Mouse (Mus musculus) heart, postnatal 0 days (tissue): ENCODE results near the gene Prdm15.

Source experiments
- CTCF ChIP-seq: IDR thresholded peaks from 2 replicates; pipeline ENCODE4 v1.5.1; 2016; ENCODE audit warnings: antibody characterized with exemption, control low read depth, low read depth
- EP300 ChIP-seq: IDR thresholded peaks from 2 replicates; pipeline ENCODE4 v1.6.1; 2016; ENCODE audit warnings: antibody characterized with exemption, low read depth

DNA sequence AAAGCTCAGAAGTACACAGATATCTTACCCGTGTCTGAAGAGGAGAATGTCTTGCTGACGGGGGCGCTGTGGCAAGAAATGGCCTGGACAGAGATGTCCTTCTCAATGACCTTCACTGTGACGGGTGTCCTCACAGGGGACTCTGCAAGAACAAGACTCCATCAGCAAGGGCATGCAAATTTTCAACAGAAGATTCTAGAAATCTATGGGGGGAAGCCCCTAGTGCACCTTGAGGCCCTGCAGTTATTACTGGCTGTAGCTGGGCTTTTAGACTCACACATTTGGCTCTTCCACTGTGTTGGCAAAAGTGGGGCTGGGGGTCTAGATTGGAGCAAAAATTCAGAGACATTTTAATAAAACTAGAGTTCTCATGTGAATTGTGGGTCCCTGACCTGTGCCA, 23.5 kb upstream of the Prdm15 start:
- no peak for TF ChIP-seq CTCF
- no peak for TF ChIP-seq EP300
